ENCODE assay signal across 8 mouse cellular contexts in the genomic region with DNA sequence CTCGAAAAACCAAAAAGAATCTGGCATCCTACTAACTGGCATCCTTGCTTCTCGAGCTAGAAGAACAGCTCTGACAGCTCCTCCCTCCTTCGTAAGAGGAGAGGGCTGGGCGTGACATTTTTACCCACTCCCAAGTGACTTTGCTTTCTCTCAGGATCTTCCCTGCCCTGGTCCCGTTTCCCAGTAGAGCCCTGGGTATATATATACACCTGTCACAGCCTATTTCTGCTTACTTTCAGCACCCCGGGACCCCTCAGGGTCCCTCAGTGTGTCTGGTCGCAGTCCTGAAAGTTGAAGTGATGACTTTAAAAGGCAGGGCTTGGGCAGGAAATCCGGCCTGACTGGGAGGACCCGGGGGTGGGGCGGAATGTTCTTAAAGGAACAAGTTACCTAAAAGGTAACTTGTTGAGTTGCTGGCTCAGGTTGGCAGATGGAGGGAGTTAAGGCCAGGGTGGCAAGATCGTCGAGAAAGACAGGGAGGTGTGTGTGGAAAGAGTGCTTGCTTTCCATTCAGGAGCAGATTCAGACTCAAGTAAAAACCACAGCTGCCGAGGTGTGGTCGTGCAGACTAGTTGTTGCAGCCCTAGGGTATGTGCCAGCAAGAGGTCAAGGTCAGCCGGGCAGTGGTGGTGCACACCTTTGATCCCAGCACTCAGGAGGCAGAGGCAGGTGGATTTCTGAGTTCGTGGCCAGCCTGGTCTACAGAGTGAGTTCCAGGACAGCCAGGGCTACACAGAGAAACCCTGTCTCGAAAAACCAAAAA. TPM values are rescaled to one million over a fixed set of nuclear protein-coding genes. Genes with fewer than 3 reads are reported as not detected.
DNase-seq lines count a peak whose midpoint lies in the region; ATAC-seq and TF ChIP-seq lines count a peak whose summit lies in the region.

A gene (minus strand): TSS at position 312 of the 763 bp plus-strand sequence.

- H3K4me2 ChIP-seq in embryonic facial prominence, embryonic 12.5 days (replicated peaks): peak within 1 kb of the TSS; percentile 52
- H3K4me2 ChIP-seq in myocyte (ENCODE audit: low read depth): peak within 1 kb of the TSS; percentile 71

- no peak for TF ChIP-seq POLR2A in kidney, adult 2 months (IDR thresholded peaks at IDR 0.05; ENCODE audit: low read depth, low read length)
- no peak for TF ChIP-seq POLR2A in liver, adult 2 months (IDR thresholded peaks at IDR 0.05; ENCODE audit: extremely low read depth, insufficient read depth, low read length)
- no peak for TF ChIP-seq POLR2A in myocyte (IDR thresholded peaks at IDR 0.05; ENCODE audit: insufficient read length, low read depth)

- peak within 1 kb of the TSS; percentile 46; the same call in 1 of the 2 replicates for H3K27ac ChIP-seq in embryonic facial prominence, embryonic 12.5 days
- peak within 1 kb of the TSS; percentile 93 for H3K27ac ChIP-seq in kidney, adult 2 months (ENCODE audit: insufficient read depth, low read depth, low read length)
- peak within 1 kb of the TSS; percentile 77 for H3K27ac ChIP-seq in liver, adult 2 months (replicated peaks; ENCODE audit: insufficient read depth, low read depth, low read length)

- no peaks in the 10 kb centered on the region for H3K9me3 ChIP-seq in embryonic facial prominence, embryonic 12.5 days

- WGBS in embryonic facial prominence, embryonic 12.5 days: 16% methylated on average over 17 of the region's 17 CpGs
- WGBS in kidney, adult 2 months: 9% methylated on average over 17 of the region's 17 CpGs
- WGBS in liver, adult 2 months: 13% methylated on average over 17 of the region's 17 CpGs

- 0 out of 2 replicates have a peak, but pooled peaks cover 4% of the 10 kb centered on the region for H3K4me1 ChIP-seq in embryonic facial prominence, embryonic 12.5 days
- peaks cover 19% of the 10 kb centered on the region; the same call in 1 of the 2 replicates for H3K4me1 ChIP-seq in kidney, adult 2 months (ENCODE audit: control insufficient read depth, insufficient read depth, low read length)
- peaks cover 4% of the 10 kb centered on the region; the same call in 1 of the 2 replicates for H3K4me1 ChIP-seq in liver, adult 2 months (ENCODE audit: control insufficient read depth, insufficient read depth, low read length)

- H3K9ac ChIP-seq in embryonic facial prominence, embryonic 12.5 days: peak within 1 kb of the TSS; percentile 52
- H3K9ac ChIP-seq in liver, adult 2 months (ENCODE audit: low read depth, low read length): peak within 1 kb of the TSS; percentile 76

- no peak within 1 kb of the TSS for H3ac ChIP-seq in myocyte (ENCODE audit: control insufficient read depth, insufficient read length)

- DNase-seq in 3134 (ENCODE audit: extremely low read depth, insufficient read length, low spot score): peak; percentile 80
- DNase-seq in adrenal gland, postnatal 10 days: peak; percentile 93
- peak; percentile 92 to 95 for DNase-seq in heart, adult 18-20 months
- peak; percentile 95 for DNase-seq in kidney, adult 2 months
- peak; percentile 85 for DNase-seq in liver, adult 2 months (ENCODE audit: extremely low read depth, low read depth, low spot score)
- peak; percentile 74 to 85 for DNase-seq in spleen, postnatal 4 days (ENCODE audit: low spot score in 2 of 2)

- ATAC-seq in embryonic facial prominence, embryonic 12.5 days (ENCODE audit: insufficient number of reproducible peaks, insufficient read depth, low FRiP score, low TSS enrichment): no peak

- H3K36me3 ChIP-seq in embryonic facial prominence, embryonic 12.5 days: no peaks in the 10 kb centered on the region
- H3K36me3 ChIP-seq in kidney, adult 2 months (ENCODE audit: control insufficient read depth, insufficient read depth, low read length): no peaks in the 10 kb centered on the region
- H3K36me3 ChIP-seq in liver, adult 2 months (ENCODE audit: control insufficient read depth, insufficient read depth, low read length): no peaks in the 10 kb centered on the region
- no peaks in the 10 kb centered on the region for H3K36me3 ChIP-seq in myocyte (ENCODE audit: control insufficient read depth, insufficient read depth)

- no peak for TF ChIP-seq CTCF in kidney, adult 2 months (conservative IDR thresholded peaks at IDR 0.05; ENCODE audit: insufficient read depth, insufficient read length, low read depth, low read length)
- TF ChIP-seq CTCF in liver, adult 2 months (IDR thresholded peaks at IDR 0.05; ENCODE audit: low read depth, low read length): no peak

- H3K27me3 ChIP-seq in embryonic facial prominence, embryonic 12.5 days: no peaks in the 10 kb centered on the region
- no peaks in the 10 kb centered on the region for H3K27me3 ChIP-seq in kidney, adult 2 months (replicated peaks; ENCODE audit: control insufficient read depth, insufficient read depth, low read length)
- no peaks in the 10 kb centered on the region for H3K27me3 ChIP-seq in liver, adult 2 months (ENCODE audit: control insufficient read depth, insufficient read depth, low read length)
- H3K27me3 ChIP-seq in myocyte (ENCODE audit: control insufficient read depth, insufficient read depth, insufficient read length): no peaks in the 10 kb centered on the region

- H3K4me3 ChIP-seq in embryonic facial prominence, embryonic 12.5 days: peak within 1 kb of the TSS; percentile 56
- peak within 1 kb of the TSS; percentile 84 for H3K4me3 ChIP-seq in kidney, adult 2 months (ENCODE audit: insufficient read depth, low read depth, low read length)
- H3K4me3 ChIP-seq in liver, adult 2 months (ENCODE audit: insufficient read depth, low read depth, low read length): peak within 1 kb of the TSS; percentile 56
- H3K4me3 ChIP-seq in myocyte: peak within 1 kb of the TSS; percentile 44

- H3K79me2 ChIP-seq in liver, adult 2 months (ENCODE audit: control insufficient read depth, insufficient read depth, low read length): no peaks in the 10 kb centered on the region
- no peaks in the 10 kb centered on the region for H3K79me2 ChIP-seq in myocyte (ENCODE audit: control insufficient read depth, insufficient read depth)

TF ChIP-seq in myocyte, 11 proteins besides CTCF, POLR2A, EP300 and RAD21:
- TF ChIP-seq SRF (IDR thresholded peaks at IDR 0.05; ENCODE audit: control insufficient read depth, insufficient read length, low read depth): peak; percentile 62
- TF ChIP-seq TCF12 (IDR thresholded peaks at IDR 0.05; ENCODE audit: insufficient read depth, poor library complexity, severe bottlenecking): no peak

RNA-seq across cellular contexts. Expression of the gene that starts here (rescaled TPM):
- 10 to 100 TPM; 14.1 to 15.7 TPM for total RNA-seq in adrenal gland, postnatal 10 days (2021)
- 5.9 and 6.3 TPM in 2 replicates for polyA plus RNA-seq in embryonic facial prominence, embryonic 12.5 days (2016; fragmentation: Nextera tagmentation; extraction: Ambion mirVana)
- total RNA-seq in heart, adult 18-20 months (2021): 10 to 100 TPM in 1 of 2 experiments, 1 to 10 TPM in 1; 9.8 to 13.4 TPM
- 30.4 and 31.8 TPM in 2 replicates for polyA plus RNA-seq in kidney, adult 2 months (2012; rRNA removed)
- 7.1 and 8.5 TPM in 2 replicates for total RNA-seq in liver, adult 2 months (2014; rRNA removed)
- 17.0 and 17.5 TPM in 2 replicates for polyA plus RNA-seq in liver, adult 2 months (2012; rRNA removed)
- polyA plus RNA-seq in myocyte (2012; fragmentation: generic; extraction: Trizol): 10.4 TPM
